23 mouse cellular contexts compared by ENCODE assay signal in the genomic region with DNA sequence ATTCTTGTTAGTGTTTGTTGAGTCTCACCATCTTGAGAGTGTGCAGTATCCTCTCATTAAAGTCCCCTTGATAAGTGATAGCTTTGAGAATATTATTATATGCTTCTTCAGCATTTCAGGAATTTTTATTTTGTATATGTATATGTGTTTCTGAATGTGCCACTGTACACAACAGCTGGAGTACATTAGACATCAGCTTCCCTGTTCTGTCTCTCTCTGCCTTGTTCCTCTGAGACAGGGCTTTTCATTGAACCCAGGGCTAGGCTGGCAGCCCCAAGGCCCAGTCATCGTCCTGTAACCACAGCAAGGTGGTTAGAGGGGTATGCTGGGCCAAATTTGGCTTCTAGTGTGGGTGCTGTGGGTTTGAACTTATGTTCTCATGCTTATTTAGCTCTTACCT. TPM values are rescaled to one million over a fixed set of nuclear protein-coding genes. Genes with fewer than 3 reads are reported as not detected.
DNase-seq lines count a peak whose midpoint lies in the region; ATAC-seq and TF ChIP-seq lines count a peak whose summit lies in the region.
"Had no signal": no experiment of that assay in that cellular context is flagged by ENCODE, and none has a peak within 500 bp of the region (broad histone marks: within the 10 kb centered on the region; RNA-seq: fewer than 3 reads in every experiment).

No protein-coding gene starts in this region.

- no peaks in the 10 kb centered on the region for H3K36me3 ChIP-seq in lung, embryonic 14.5 days (ENCODE audit: insufficient read depth)
- H3K36me3 ChIP-seq in lung, embryonic 15.5 days: no peaks in the 10 kb centered on the region
- H3K36me3 ChIP-seq in lung, embryonic 16.5 days (ENCODE audit: control insufficient read depth, insufficient read depth, low read length): no peaks in the 10 kb centered on the region
- no peaks in the 10 kb centered on the region for H3K36me3 ChIP-seq in C2C12 (ENCODE audit: control insufficient read depth, insufficient read depth)
- H3K36me3 ChIP-seq in kidney, embryonic 15.5 days: no peaks in the 10 kb centered on the region
- H3K36me3 ChIP-seq: G1E had no signal

- H3K4me3 ChIP-seq in lung, embryonic 14.5 days (ENCODE audit: low read depth, low read length): no peak overlapping the region
- H3K4me3 ChIP-seq in lung, adult 2 months (replicated peaks; ENCODE audit: extremely low read depth, low read depth, low read length): no peak overlapping the region
- no peak overlapping the region for H3K4me3 ChIP-seq in lung, embryonic 15.5 days
- H3K4me3 ChIP-seq in lung, embryonic 16.5 days (ENCODE audit: low read length): no peak overlapping the region
- peak overlapping the region; percentile 11 for H3K4me3 ChIP-seq in C2C12 (ENCODE audit: insufficient read depth, poor library complexity, severe bottlenecking)
- no peak overlapping the region for H3K4me3 ChIP-seq in kidney, embryonic 15.5 days (replicated peaks)

- no peaks in the 10 kb centered on the region for H3K79me2 ChIP-seq in C2C12 (ENCODE audit: control insufficient read depth, insufficient read depth)

- no peaks in the 10 kb centered on the region for H3K9me3 ChIP-seq in lung, embryonic 14.5 days (ENCODE audit: low read depth, low read length)
- H3K9me3 ChIP-seq in lung, embryonic 15.5 days: no peaks in the 10 kb centered on the region
- H3K9me3 ChIP-seq in lung, embryonic 16.5 days (ENCODE audit: control insufficient read depth, low read length): no peaks in the 10 kb centered on the region
- no peaks in the 10 kb centered on the region for H3K9me3 ChIP-seq in kidney, embryonic 15.5 days (replicated peaks)
- H3K9me3 ChIP-seq: G1E had no signal

- H3K9ac ChIP-seq in lung, embryonic 14.5 days: no peak overlapping the region
- H3K9ac ChIP-seq in lung, embryonic 15.5 days: no peak overlapping the region
- no peak overlapping the region for H3K9ac ChIP-seq in lung, embryonic 16.5 days (ENCODE audit: low read length)
- H3K9ac ChIP-seq in kidney, embryonic 15.5 days: no peak overlapping the region

- no peak overlapping the region for H3K4me2 ChIP-seq in lung, embryonic 14.5 days
- no peak overlapping the region for H3K4me2 ChIP-seq in lung, embryonic 15.5 days
- H3K4me2 ChIP-seq in lung, embryonic 16.5 days (ENCODE audit: low read depth, low read length): no peak overlapping the region
- no peak overlapping the region for H3K4me2 ChIP-seq in kidney, embryonic 15.5 days

- H3K27me3 ChIP-seq in lung, embryonic 14.5 days (ENCODE audit: insufficient read depth, low read length): no peaks in the 10 kb centered on the region
- no peaks in the 10 kb centered on the region for H3K27me3 ChIP-seq in lung, embryonic 15.5 days
- no peaks in the 10 kb centered on the region for H3K27me3 ChIP-seq in lung, embryonic 16.5 days (ENCODE audit: control insufficient read depth, insufficient read depth, low read depth, low read length)
- H3K27me3 ChIP-seq in C2C12 (ENCODE audit: control insufficient read depth, insufficient read depth, insufficient read length): no peaks in the 10 kb centered on the region
- no peaks in the 10 kb centered on the region for H3K27me3 ChIP-seq in kidney, embryonic 15.5 days
- H3K27me3 ChIP-seq: CH12.LX had no signal

- no peak overlapping the region for H3ac ChIP-seq in C2C12 (ENCODE audit: control insufficient read depth, insufficient read length, low read depth)

- TF ChIP-seq POLR2A in lung, adult 2 months (IDR thresholded peaks at IDR 0.05; ENCODE audit: borderline replicate concordance, extremely low read depth, low read depth, low read length): no peak

- DNase-seq in lung, embryonic 14.5 days: peak; percentile 44
- no peak for DNase-seq in lung, adult 2 months
- no peak for DNase-seq in lung, postnatal 25 days (ENCODE audit: low spot score)
- no peak for DNase-seq in lung, adult 18-20 months
- DNase-seq: adrenal gland, adult 2 months; adrenal gland, adult 8-10 months; adrenal gland, postnatal 10 days; adrenal gland, postnatal 14 days; adrenal gland, postnatal 25 days; adrenal gland, postnatal 36 days; B cell, adult 2 months; cerebellum, adult 11 months; cerebellum, adult 11-12 months; cerebellum, adult 18-20 months had no signal

- H3K79me3 ChIP-seq in C2C12 (ENCODE audit: low read depth): no peaks in the 10 kb centered on the region

- no peak overlapping the region for H3K27ac ChIP-seq in lung, embryonic 14.5 days (ENCODE audit: low read depth)
- H3K27ac ChIP-seq in lung, embryonic 15.5 days: no peak overlapping the region
- no peak overlapping the region for H3K27ac ChIP-seq in lung, embryonic 16.5 days (ENCODE audit: low read length)
- no peak overlapping the region for H3K27ac ChIP-seq in kidney, embryonic 15.5 days

- WGBS in lung, embryonic 14.5 days: 41% methylated on average over 1 of the region's 1 CpGs
- 50% methylated on average over 1 of the region's 1 CpGs for WGBS in lung, adult 2 months
- 57% methylated on average over 1 of the region's 1 CpGs for WGBS in lung, embryonic 15.5 days
- WGBS in lung, embryonic 16.5 days: 46% methylated on average over 1 of the region's 1 CpGs
- 82% methylated on average over 1 of the region's 1 CpGs for WGBS in kidney, embryonic 15.5 days

- ATAC-seq in lung, embryonic 14.5 days (ENCODE audit: insufficient read depth): peak; percentile 79; the same call in 1 of the 2 replicates
- ATAC-seq in lung, embryonic 15.5 days (ENCODE audit: borderline replicate concordance, extremely low read depth, low FRiP score, low TSS enrichment): peak; percentile 49; the same call in 1 of the 2 replicates
- ATAC-seq in lung, embryonic 16.5 days (ENCODE audit: low read depth): peak; percentile 68
- ATAC-seq in kidney, embryonic 15.5 days (replicated peaks; ENCODE audit: low FRiP score): no peak
- ATAC-seq: activated CD4-positive, CD25-positive, alpha-beta regulatory T cell, adult 4 months; CD4-positive, CD25-positive, alpha-beta regulatory T cell, adult 4 months; Patski had no signal

- H3K4me1 ChIP-seq in lung, embryonic 14.5 days (ENCODE audit: insufficient read depth): no peaks in the 10 kb centered on the region
- no peaks in the 10 kb centered on the region for H3K4me1 ChIP-seq in lung, adult 2 months (ENCODE audit: control insufficient read depth, insufficient read depth, low read length)
- 0 out of 2 replicates have a peak, but pooled peaks cover 3% of the 10 kb centered on the region for H3K4me1 ChIP-seq in lung, embryonic 15.5 days
- no peaks in the 10 kb centered on the region for H3K4me1 ChIP-seq in lung, embryonic 16.5 days (replicated peaks; ENCODE audit: control insufficient read depth, insufficient read depth, low read length)
- no peaks in the 10 kb centered on the region for H3K4me1 ChIP-seq in kidney, embryonic 15.5 days

- TF ChIP-seq CTCF in lung, embryonic 14.5 days (IDR thresholded peaks at IDR 0.05; ENCODE audit: low read depth): no peak
- no peak for TF ChIP-seq CTCF in lung, adult 2 months (IDR thresholded peaks at IDR 0.05; ENCODE audit: insufficient read depth, low read length)
- no peak for TF ChIP-seq CTCF in C2C12 (IDR thresholded peaks at IDR 0.05; ENCODE audit: control insufficient read depth, insufficient read depth, insufficient read length)

TF ChIP-seq in C2C12, 6 proteins besides CTCF, POLR2A, EP300 and RAD21:
- TF ChIP-seq MAX (IDR thresholded peaks at IDR 0.05) (no peak), MYOD1 (IDR thresholded peaks at IDR 0.05; ENCODE audit: control insufficient read depth, insufficient read length, low read depth) (no peak)

RNA-seq across cellular contexts. Expression of gene Tpk1, which starts 25.8 kb away (rescaled TPM):
- polyA plus RNA-seq in lung, embryonic 14.5 days (2014; fragmentation: Nextera tagmentation; extraction: Ambion mirVana): 11.6 and 12.4 TPM in 2 replicates
- 2.7 and 3.3 TPM in 2 replicates for polyA plus RNA-seq in lung, adult 2 months (2012; rRNA removed)
- 11.1 and 11.5 TPM in 2 replicates for polyA plus RNA-seq in lung, embryonic 15.5 days (2015; fragmentation: Nextera tagmentation; extraction: Ambion mirVana)
- 13.0 and 15.1 TPM in 2 replicates for polyA plus RNA-seq in lung, embryonic 16.5 days (2015; fragmentation: Nextera tagmentation; extraction: Ambion mirVana)
- polyA plus RNA-seq in C2C12 (2012; fragmentation: generic; extraction: Trizol): 0.82 TPM
- polyA plus RNA-seq in kidney, embryonic 15.5 days (2015; fragmentation: Nextera tagmentation; extraction: Ambion mirVana): 16.5 and 16.7 TPM in 2 replicates
